Mouse (Mus musculus): Measurements from ENCODE around the gene Hist1h3a. TPM values are rescaled to one million over a fixed set of nuclear protein-coding genes. Genes with fewer than 3 reads are reported as not detected.
"Not testable (repeated sequence)": the region's sequence is repeated elsewhere in the genome, so short reads cannot be mapped to it uniquely, and the experiment has no call there.

Hist1h3a gene
- polyA plus RNA-seq, 1 experiment from 2014 or later: 1.9 TPM

DNA sequence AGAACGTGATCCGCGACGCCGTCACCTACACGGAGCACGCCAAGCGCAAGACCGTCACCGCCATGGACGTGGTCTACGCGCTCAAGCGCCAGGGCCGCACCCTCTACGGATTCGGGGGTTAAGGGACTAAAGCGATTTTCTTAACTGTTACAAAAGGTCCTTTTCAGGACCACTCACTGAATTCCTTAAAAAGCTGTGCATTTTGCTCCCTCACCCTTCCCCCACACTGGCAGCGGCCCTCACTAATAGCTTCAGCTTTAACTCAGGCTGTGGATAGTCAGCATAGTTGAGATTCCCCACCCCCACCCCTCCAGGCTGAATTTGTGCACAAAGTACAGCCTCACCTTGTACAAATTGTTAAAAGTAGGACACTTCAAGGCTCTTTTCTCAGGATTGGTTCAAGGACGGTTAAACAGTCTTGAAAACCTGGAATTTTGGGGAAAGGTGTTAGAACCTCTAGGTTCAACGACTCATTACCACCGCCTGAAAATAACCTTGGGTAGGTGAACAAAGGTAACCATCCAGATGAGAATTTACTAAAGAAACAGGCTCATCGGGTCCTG lies 4.9 kb downstream of the Hist1h3a start:
- peak overlapping the region; percentile 51 for H3K4me3 ChIP-seq
- H3K4me2 ChIP-seq: peak overlapping the region; percentile 78
- WGBS: 2% methylated on average over 23 of the region's 23 CpGs
- H3K27me3 ChIP-seq (replicated peaks): no peaks in the 10 kb centered on the region
- H3K9me3 ChIP-seq: no peaks in the 10 kb centered on the region
- peak overlapping the region; percentile 89 for H3K27ac ChIP-seq (replicated peaks)
- no peak for ATAC-seq (ENCODE audit: extremely low read depth, insufficient number of reproducible peaks, low FRiP score, low TSS enrichment)
- peaks cover 22% of the 10 kb centered on the region for H3K4me1 ChIP-seq
- H3K9ac ChIP-seq: peak overlapping the region; percentile 83
- no peaks in the 10 kb centered on the region for H3K36me3 ChIP-seq

- no peak; the same call in 1 of the 2 replicates for ATAC-seq (ENCODE audit: extremely low read depth, insufficient number of reproducible peaks, low FRiP score, low TSS enrichment)
- Histone ChIP-seq H3K27me3 (replicated peaks) (no peaks in the 10 kb centered on the region), H3K9ac (peak within 1 kb of the TSS; percentile 83), H3K9me3 (no peaks in the 10 kb centered on the region), H3K36me3 (no peaks in the 10 kb centered on the region), H3K4me1 (peaks cover 22% of the 10 kb centered on the region), H3K4me3 (peak within 1 kb of the TSS; percentile 51), H3K4me2 (peak within 1 kb of the TSS; percentile 78), H3K27ac (replicated peaks) (peak within 1 kb of the TSS; percentile 89)
- under 1% methylated on average over 19 of the region's 22 CpGs for WGBS
Measured at GRCm38 (mm10) chr13:23756790-23757189, 5.4 kb downstream of the Hist1h3a start, which contains the start of gene Hist1h4b. Hist1h4b (plus strand) TSS chr13:23757013.

GRCm38 (mm10) chr13:23755000-23755399 lies 7.2 kb downstream of the Hist1h3a start:
- Histone ChIP-seq H3K9ac (no peak overlapping the region), H3K4me2 (no peak overlapping the region), H3K9me3 (no peaks in the 10 kb centered on the region), H3K27ac (replicated peaks) (no peak overlapping the region), H3K27me3 (replicated peaks) (no peaks in the 10 kb centered on the region), H3K36me3 (no peaks in the 10 kb centered on the region), H3K4me3 (no peak overlapping the region), H3K4me1 (peaks cover 20% of the 10 kb centered on the region)
- no peak for ATAC-seq (ENCODE audit: extremely low read depth, insufficient number of reproducible peaks, low FRiP score, low TSS enrichment)

- peak overlapping the region; percentile 52 for H3K4me3 ChIP-seq
- peak overlapping the region; percentile 2; the same call in 1 of the 2 replicates for H3K27ac ChIP-seq (replicated peaks)
- peak overlapping the region; percentile 82 for H3K9ac ChIP-seq
- H3K4me2 ChIP-seq: peak overlapping the region; percentile 73
- H3K27me3 ChIP-seq (replicated peaks): no peaks in the 10 kb centered on the region
- H3K36me3 ChIP-seq: no peaks in the 10 kb centered on the region
- no peak for ATAC-seq (ENCODE audit: extremely low read depth, insufficient number of reproducible peaks, low FRiP score, low TSS enrichment)
- peaks cover 16% of the 10 kb centered on the region for H3K4me1 ChIP-seq
- 59% methylated on average over 4 of the region's 4 CpGs for WGBS
- H3K9me3 ChIP-seq: no peaks in the 10 kb centered on the region
Measured at GRCm38 (mm10) chr13:23753314-23754078, 8.7 kb downstream of the Hist1h3a start.

GRCm38 (mm10) chr13:23752742-23753172 lies 9.4 kb downstream of the Hist1h3a start:
- peak overlapping the region; percentile 76 for H3K27ac ChIP-seq (replicated peaks)
- H3K9me3 ChIP-seq: no peaks in the 10 kb centered on the region
- 7% methylated on average over 6 of the region's 6 CpGs for WGBS
- H3K36me3 ChIP-seq: no peaks in the 10 kb centered on the region
- H3K9ac ChIP-seq: peak overlapping the region; percentile 82
- peak overlapping the region; percentile 52 for H3K4me3 ChIP-seq
- H3K27me3 ChIP-seq (replicated peaks): no peaks in the 10 kb centered on the region
- H3K4me2 ChIP-seq: peak overlapping the region; percentile 73
- no peak for ATAC-seq (ENCODE audit: extremely low read depth, insufficient number of reproducible peaks, low FRiP score, low TSS enrichment)
- H3K4me1 ChIP-seq: peaks cover 22% of the 10 kb centered on the region

DNA sequence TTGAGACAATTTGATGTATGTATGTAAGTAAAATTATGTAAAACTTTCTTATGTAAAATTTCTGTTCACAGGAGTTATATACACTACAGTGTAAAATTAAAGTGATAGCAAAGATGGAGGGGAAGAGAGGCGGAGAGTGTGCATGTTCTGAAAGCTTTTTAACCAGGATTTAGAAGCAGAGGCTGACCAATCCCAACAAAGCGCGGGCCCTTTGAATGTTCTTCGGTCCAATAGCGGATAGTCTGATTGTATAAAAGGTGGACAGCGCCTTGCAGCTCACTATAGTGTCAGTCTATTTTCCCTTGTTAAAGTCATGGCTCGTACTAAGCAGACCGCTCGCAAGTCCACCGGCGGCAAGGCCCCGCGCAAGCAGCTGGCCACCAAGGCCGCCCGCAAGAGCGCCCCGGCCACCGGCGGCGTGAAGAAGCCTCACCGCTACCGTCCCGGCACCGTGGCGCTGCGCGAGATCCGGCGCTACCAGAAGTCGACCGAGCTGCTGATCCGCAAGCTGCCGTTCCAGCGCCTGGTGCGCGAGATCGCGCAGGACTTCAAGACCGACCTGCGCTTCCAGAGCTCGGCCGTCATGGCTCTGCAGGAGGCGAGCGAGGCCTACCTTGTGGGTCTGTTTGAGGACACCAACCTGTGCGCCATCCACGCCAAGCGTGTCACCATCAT lies 10.0 kb downstream of the Hist1h3a start, which contains the start of gene Hist1h3b:
Gene Hist1h3b (plus strand): TSS at position 201 of the 675 bp plus-strand sequence.
- not testable (repeated sequence) for H3K27me3 ChIP-seq (replicated peaks); H3K9me3 ChIP-seq; H3K36me3 ChIP-seq
- WGBS: under 1% methylated on average over 21 of the region's 47 CpGs
- peak within 1 kb of the TSS; percentile 73 for H3K4me2 ChIP-seq
- H3K4me3 ChIP-seq: peak within 1 kb of the TSS; percentile 52
- H3K9ac ChIP-seq: peak within 1 kb of the TSS; percentile 85
- H3K4me1 ChIP-seq: peaks cover 22% of the 10 kb centered on the region
- H3K27ac ChIP-seq (replicated peaks): peak within 1 kb of the TSS; percentile 95
- peak; percentile 70 for ATAC-seq (ENCODE audit: extremely low read depth, insufficient number of reproducible peaks, low FRiP score, low TSS enrichment)

DNA sequence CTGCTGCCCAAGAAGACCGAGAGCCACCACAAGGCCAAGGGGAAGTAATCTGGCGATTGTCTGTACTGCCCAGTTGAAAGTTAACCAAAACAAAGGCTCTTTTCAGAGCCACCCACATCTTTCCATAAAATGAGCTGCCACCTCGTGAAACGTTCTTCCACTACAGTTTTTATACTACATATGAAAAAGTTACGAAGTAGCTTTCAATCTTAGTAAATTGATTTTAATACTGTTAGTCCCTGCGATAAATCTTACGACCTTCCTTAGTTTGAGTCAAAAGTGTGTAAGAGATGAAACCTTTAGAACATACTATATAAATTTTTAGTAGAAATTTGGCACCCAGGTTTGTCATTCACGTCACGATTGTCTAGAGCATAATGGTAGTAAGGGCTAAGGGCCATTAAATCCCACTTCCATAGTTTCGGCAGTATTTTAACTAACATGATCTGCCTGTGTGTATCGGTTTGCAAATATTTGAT lies 10.7 kb downstream of the Hist1h3a start:
- Histone ChIP-seq H3K4me2 (peak overlapping the region; percentile 73), H3K4me3 (peak overlapping the region; percentile 52), H3K9ac (peak overlapping the region; percentile 85), H3K27me3 (replicated peaks) (no peaks in the 10 kb centered on the region), H3K27ac (replicated peaks) (peak overlapping the region; percentile 95), H3K4me1 (peaks cover 24% of the 10 kb centered on the region), H3K36me3 (no peaks in the 10 kb centered on the region), H3K9me3 (no peaks in the 10 kb centered on the region)
- no peak for ATAC-seq (ENCODE audit: extremely low read depth, insufficient number of reproducible peaks, low FRiP score, low TSS enrichment)
- WGBS: 2% methylated on average over 11 of the region's 11 CpGs

DNA sequence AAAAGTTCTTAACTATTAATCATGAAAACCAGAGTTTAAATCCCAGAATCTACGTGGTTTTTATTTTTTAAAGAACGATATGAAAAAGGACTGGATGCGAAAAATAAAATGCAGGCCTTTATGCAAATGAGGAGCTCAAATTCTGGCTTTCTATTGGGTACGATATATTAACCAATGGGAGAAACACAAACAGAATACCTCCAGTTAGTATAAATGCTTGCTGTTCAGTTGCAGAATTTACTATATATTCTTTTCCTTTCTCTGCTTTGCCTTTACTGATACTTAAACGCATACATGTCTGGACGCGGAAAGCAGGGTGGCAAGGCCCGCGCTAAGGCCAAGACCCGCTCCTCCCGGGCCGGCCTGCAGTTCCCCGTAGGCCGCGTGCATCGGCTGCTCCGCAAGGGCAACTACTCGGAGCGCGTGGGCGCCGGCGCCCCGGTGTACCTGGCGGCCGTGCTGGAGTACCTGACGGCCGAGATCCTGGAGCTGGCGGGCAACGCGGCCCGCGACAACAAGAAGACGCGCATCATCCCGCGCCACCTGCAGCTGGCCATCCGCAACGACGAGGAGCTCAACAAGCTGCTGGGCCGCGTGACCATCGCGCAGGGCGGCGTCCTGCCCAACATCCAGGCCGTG lies 11.2 kb downstream of the Hist1h3a start, which contains the start of gene Hist1h2ab:
Gene Hist1h2ab (plus strand): TSS at position 288 of the 639 bp plus-strand sequence.
- H3K27ac ChIP-seq (replicated peaks): peak within 1 kb of the TSS; percentile 95
- not testable (repeated sequence) for H3K27me3 ChIP-seq (replicated peaks); H3K36me3 ChIP-seq; H3K9me3 ChIP-seq; ATAC-seq (ENCODE audit: extremely low read depth, insufficient number of reproducible peaks, low FRiP score, low TSS enrichment)
- peak within 1 kb of the TSS; percentile 85 for H3K9ac ChIP-seq
- H3K4me3 ChIP-seq: peak within 1 kb of the TSS; percentile 52
- peak within 1 kb of the TSS; percentile 73 for H3K4me2 ChIP-seq
- peaks cover 24% of the 10 kb centered on the region for H3K4me1 ChIP-seq
- WGBS: 1% methylated on average over 29 of the region's 47 CpGs

GRCm38 (mm10) chr13:23749563-23750121 lies 12.5 kb downstream of the Hist1h3a start:
- no peak for ATAC-seq (ENCODE audit: extremely low read depth, insufficient number of reproducible peaks, low FRiP score, low TSS enrichment)
- no peak overlapping the region for H3K4me2 ChIP-seq
- H3K27me3 ChIP-seq (replicated peaks): no peaks in the 10 kb centered on the region
- peak overlapping the region; percentile 70; the same call in 1 of the 2 replicates for H3K27ac ChIP-seq (replicated peaks)
- WGBS: 82% methylated on average over 5 of the region's 5 CpGs
- no peaks in the 10 kb centered on the region for H3K9me3 ChIP-seq
- no peaks in the 10 kb centered on the region for H3K36me3 ChIP-seq
- peaks cover 27% of the 10 kb centered on the region for H3K4me1 ChIP-seq
- no peak overlapping the region for H3K4me3 ChIP-seq
- H3K9ac ChIP-seq: no peak overlapping the region

- 9% methylated on average over 4 of the region's 4 CpGs for WGBS
- ATAC-seq (ENCODE audit: extremely low read depth, insufficient number of reproducible peaks, low FRiP score, low TSS enrichment): no peak
- Histone ChIP-seq H3K36me3 (no peaks in the 10 kb centered on the region), H3K27ac (replicated peaks) (peak overlapping the region; percentile 98), H3K27me3 (replicated peaks) (no peaks in the 10 kb centered on the region), H3K9ac (peak overlapping the region; percentile 68), H3K4me1 (peaks cover 33% of the 10 kb centered on the region), H3K4me3 (no peak overlapping the region), H3K4me2 (peak overlapping the region; percentile 70), H3K9me3 (no peaks in the 10 kb centered on the region)
Measured at GRCm38 (mm10) chr13:23747892-23748288, 14.3 kb downstream of the Hist1h3a start.

All from heart, embryonic 13.5 days (tissue).